Mouse (Mus musculus) effector memory CD4-positive, alpha-beta T cell, adult 7 months (primary cell): ENCODE data around the gene Gm21897. TPM values are rescaled to one million over a fixed set of nuclear protein-coding genes. Genes with fewer than 3 reads are reported as not detected.

ENCODE experiments used
- polyA plus RNA-seq: library from polyadenylated mRNA; unstranded; fragments of 100-300 nt; shearing (Covaris generic); gene quantifications from one replicate; pipeline ENCODE4 v1.2.1, GENCODE M21; 2017

Gene Gm21897
- not detected for polyA plus RNA-seq

DNA sequence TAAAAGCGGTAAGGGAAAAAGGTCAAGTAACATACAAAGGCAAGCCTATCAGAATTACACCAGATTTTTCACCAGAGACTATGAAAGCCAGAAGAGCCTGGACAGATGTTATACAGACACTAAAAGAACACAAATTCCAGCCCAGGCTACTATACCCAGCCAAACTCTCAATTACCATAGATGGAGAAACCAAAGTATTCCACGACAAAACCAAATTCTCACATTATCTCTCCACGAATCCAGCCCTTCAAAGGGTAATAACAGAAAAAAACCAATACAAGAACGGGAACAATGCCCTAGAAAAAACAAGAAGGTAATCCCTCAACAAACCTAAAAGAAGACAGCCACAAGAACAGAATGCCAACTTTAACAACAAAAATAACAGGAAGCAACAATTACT is at the start of gene Gm21897:
Gm21897 (plus strand) TSS at position 301 of the 400 bp plus-strand sequence.

